Mouse (Mus musculus): ENCODE data around the gene Fam25c. TPM values are rescaled to one million over a fixed set of nuclear protein-coding genes. Genes with fewer than 3 reads are reported as not detected.

Gene Fam25c
- total RNA-seq (2018; cell fraction: chromatin; rRNA removed), result not detected
- total RNA-seq (2018; cell fraction: cytosol; rRNA removed), result not detected
- not detected for total RNA-seq (2018; cell fraction: nucleus; rRNA removed)
- not detected in 3 replicates for polyA plus RNA-seq (2018)

DNA sequence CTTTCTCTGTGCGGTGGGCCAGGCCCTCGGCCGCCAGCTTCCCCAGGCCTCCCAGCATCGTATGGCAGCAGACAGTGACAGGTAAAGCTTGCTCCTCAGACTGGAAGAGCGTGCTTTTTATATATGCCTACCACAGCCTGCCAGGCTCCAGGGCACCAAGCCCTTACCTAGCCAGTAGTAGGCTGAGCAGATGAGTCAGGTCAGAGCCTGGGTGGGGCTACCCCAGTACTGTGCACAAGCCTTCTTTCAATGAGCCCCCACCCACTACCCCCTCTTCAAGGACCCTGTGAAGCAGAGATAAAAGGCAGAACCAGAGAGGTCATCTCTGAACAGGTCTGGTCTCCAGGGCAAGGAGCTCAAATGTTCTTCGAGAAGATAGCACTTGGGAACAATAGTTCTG is at the start of gene Fam25c:
TSS of gene Fam25c (minus strand) at position 133 of the 400 bp plus-strand sequence.
- no peaks in the 10 kb centered on the region for H3K36me3 ChIP-seq (ENCODE audit: inconsistent target)
- WGBS (ENCODE audit: missing documents), result 96% methylated on average over 6 of the region's 6 CpGs

DNA sequence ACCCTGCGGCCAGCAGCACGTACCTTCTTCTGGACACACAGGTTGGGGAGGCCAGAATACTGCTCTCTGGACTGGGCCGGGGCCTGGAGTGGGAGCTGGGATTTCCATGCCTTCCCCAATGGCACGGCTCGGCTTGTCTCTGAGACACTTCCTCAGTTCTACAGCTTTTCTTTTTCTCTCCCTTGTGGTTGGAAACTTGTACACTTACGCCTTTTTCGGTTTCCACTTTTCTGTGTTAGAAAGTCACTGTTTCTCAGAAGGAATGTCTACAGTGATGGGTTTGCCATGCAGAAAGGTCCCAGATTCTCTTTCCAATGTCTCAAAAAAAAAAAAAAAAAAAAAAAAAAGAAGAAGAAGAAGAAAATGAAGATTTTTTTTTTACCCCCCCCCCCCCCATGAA is 48.2 kb upstream of the Fam25c start:
- WGBS (ENCODE audit: missing documents), result 93% methylated on average over 6 of the region's 7 CpGs
- Histone ChIP-seq H3K4me3 (ENCODE audit: inconsistent target) (no peak overlapping the region), H3K36me3 (ENCODE audit: inconsistent target) (no peaks in the 10 kb centered on the region), H3K27ac (no peak overlapping the region), H3K79me2 (ENCODE audit: inconsistent target) (no peaks in the 10 kb centered on the region)

More for the DNA sequence above, at the start of gene Fam25c:
- Histone ChIP-seq H3K79me2 (ENCODE audit: inconsistent target) (no peaks in the 10 kb centered on the region), H3K4me3 (ENCODE audit: inconsistent target) (no peak within 1 kb of the TSS), H3K27ac (no peak within 1 kb of the TSS)

DNA sequence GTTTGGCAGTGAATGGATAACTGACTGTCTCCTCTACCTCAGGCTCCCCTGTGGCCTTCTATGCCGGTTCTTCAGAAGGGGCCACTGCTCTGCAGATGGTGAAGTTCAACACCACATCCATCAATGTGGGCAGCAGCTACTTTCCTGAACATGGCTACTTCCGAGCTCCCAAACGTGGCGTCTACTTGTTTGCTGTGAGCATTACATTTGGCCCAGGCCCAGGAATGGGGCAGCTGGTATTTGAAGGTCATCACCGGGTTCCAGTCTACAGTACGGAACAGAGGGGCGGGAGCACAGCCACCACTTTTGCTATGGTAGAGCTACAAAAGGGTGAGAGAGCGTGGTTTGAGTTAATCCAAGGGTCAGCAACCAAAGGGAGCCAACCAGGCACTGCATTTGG is 47.6 kb upstream of the Fam25c start:
- H3K27ac ChIP-seq, result no peak overlapping the region
- 89% methylated on average over 8 of the region's 8 CpGs for WGBS (ENCODE audit: missing documents)
- no peaks in the 10 kb centered on the region for H3K36me3 ChIP-seq (ENCODE audit: inconsistent target)
- no peaks in the 10 kb centered on the region for H3K79me2 ChIP-seq (ENCODE audit: inconsistent target)
- H3K4me3 ChIP-seq (ENCODE audit: inconsistent target), result no peak overlapping the region

DNA sequence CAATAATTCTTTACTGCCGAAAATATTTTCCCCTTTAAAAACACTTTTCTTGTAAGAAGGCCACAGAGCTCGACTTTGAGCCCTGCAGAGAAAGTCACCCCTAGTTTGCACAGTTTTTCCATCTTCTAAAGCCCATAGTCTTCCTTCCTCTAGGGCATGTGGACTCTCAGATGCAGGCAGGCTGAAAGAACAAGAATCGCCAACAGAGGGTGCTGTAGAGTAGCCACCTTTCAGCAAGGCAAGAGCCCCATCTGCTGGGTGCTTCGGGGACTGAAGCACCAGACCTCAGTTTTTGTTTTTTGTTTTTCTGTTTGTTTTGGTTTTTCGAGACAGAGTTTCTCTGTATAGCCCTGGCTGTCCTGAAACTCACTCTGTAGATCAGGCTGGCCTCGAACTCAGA is 45.9 kb upstream of the Fam25c start:
- Histone ChIP-seq H3K27ac (no peak overlapping the region), H3K79me2 (ENCODE audit: inconsistent target) (no peaks in the 10 kb centered on the region), H3K4me3 (ENCODE audit: inconsistent target) (no peak overlapping the region), H3K36me3 (ENCODE audit: inconsistent target) (no peaks in the 10 kb centered on the region)
- 23% methylated on average over 6 of the region's 6 CpGs for WGBS (ENCODE audit: missing documents)

DNA sequence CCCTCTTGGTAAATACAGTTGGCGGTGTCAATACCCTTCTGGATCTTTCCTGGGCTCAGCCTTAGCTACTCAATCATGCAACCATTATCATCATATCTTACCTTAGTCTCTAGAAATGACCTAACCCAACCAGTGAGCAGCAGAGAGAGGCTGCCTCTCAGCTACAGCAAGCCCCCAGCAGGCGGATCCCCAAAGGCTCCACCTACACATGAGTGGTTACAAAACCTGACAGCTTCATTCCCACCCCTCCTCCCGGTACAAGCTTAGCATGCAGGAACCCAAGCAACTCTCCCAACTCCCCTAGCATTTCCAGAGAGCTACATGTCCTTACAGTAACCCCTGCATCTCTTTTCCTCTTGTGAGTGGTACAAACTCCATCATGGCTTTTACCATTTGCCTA is 44.8 kb upstream of the Fam25c start:
- WGBS (ENCODE audit: missing documents), result 94% methylated on average over 3 of the region's 3 CpGs
- no peak overlapping the region for H3K4me3 ChIP-seq (ENCODE audit: inconsistent target)
- H3K27ac ChIP-seq, result no peak overlapping the region
- H3K36me3 ChIP-seq (ENCODE audit: inconsistent target), result no peaks in the 10 kb centered on the region
- no peaks in the 10 kb centered on the region for H3K79me2 ChIP-seq (ENCODE audit: inconsistent target)

DNA sequence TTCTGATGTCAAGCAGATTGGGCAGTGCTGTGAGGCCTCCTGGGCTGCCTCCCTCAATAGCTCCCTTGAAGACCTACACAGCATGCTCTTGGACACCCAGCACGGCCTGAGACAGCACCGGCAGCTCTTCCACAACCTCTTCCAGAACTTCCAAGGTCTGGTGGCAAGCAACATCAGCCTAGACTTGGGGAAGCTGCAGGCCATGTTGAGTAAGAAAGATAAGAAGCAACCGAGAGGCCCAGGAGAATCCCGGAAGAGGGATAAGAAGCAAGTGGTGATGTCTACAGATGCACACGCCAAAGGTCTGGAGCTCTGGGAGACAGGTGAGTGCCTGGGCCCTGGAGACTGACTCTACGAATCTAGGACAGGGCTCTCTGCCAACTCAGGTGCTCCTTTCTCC is 44.1 kb upstream of the Fam25c start:
- no peak overlapping the region for H3K4me3 ChIP-seq (ENCODE audit: inconsistent target)
- 94% methylated on average over 6 of the region's 6 CpGs for WGBS (ENCODE audit: missing documents)
- no peaks in the 10 kb centered on the region for H3K36me3 ChIP-seq (ENCODE audit: inconsistent target)
- no peaks in the 10 kb centered on the region for H3K79me2 ChIP-seq (ENCODE audit: inconsistent target)
- H3K27ac ChIP-seq, result no peak overlapping the region

DNA sequence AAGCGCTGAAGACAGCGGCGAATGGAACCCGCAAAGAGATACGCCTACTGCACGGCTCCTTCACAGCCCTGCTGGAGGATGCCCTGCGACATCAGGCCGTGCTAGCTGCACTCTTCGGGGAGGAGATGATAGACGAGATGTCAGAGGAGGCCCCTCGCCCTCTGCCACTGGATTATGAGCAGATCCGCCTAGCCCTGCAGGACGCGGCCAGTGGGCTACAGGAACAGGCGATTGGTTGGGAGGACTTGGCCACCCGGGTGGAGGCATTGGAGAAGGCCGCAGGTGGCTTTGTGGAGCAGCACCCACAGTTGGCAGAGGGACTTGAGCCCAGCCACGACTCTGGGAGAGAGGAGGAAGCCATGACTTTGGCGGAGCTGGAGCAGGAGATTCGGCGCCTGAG is 43.7 kb upstream of the Fam25c start:
- Histone ChIP-seq H3K4me3 (ENCODE audit: inconsistent target) (no peak overlapping the region), H3K27ac (no peak overlapping the region), H3K36me3 (ENCODE audit: inconsistent target) (no peaks in the 10 kb centered on the region), H3K79me2 (ENCODE audit: inconsistent target) (no peaks in the 10 kb centered on the region)
- WGBS (ENCODE audit: missing documents), result 91% methylated on average over 21 of the region's 21 CpGs

DNA sequence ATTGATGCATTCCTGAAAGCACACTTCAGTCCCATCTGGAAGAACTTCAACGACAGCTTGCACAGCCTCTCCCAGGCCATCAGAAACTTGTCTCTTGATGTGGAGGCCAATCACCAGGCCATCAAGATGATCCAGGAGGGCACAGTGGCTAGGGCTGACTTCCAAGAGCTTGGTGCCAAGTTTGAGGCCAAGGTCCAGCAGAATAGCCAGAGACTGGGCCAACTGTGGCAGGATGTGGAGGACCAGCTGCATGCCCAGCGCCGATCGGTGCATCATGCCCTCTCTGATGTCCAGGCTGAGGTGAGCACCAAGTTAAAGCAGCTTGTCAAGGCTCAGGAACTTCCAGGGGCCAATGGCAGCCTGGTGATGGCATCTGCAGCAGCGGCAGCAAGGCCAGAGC is 42.6 kb upstream of the Fam25c start:
- WGBS (ENCODE audit: missing documents), result 94% methylated on average over 5 of the region's 5 CpGs
- Histone ChIP-seq H3K79me2 (ENCODE audit: inconsistent target) (no peaks in the 10 kb centered on the region), H3K36me3 (ENCODE audit: inconsistent target) (no peaks in the 10 kb centered on the region), H3K4me3 (ENCODE audit: inconsistent target) (no peak overlapping the region), H3K27ac (no peak overlapping the region)

DNA sequence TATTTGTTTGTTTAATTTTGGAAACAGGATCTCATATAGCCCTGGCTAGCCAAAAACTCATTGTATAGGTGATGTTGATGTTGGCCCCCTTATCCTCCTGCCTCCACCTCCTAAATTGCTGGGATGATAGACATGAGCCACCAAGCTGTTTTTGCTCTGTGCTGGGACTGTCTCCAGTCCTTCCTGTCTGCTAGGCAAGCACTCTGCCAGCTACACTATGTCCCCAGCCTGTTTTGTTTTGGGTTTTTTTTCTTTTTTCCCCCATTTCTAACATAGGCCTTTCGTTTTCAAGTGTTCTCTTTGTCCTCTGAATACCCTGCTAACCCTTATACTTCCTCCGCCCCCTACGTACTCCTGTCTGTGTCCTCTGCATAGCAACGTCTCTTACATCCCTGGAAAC is 38.1 kb upstream of the Fam25c start:
- Histone ChIP-seq H3K4me3 (ENCODE audit: inconsistent target) (no peak overlapping the region), H3K27ac (no peak overlapping the region), H3K79me2 (ENCODE audit: inconsistent target) (no peaks in the 10 kb centered on the region), H3K36me3 (ENCODE audit: inconsistent target) (no peaks in the 10 kb centered on the region)
- 89% methylated on average over 4 of the region's 4 CpGs for WGBS (ENCODE audit: missing documents)

DNA sequence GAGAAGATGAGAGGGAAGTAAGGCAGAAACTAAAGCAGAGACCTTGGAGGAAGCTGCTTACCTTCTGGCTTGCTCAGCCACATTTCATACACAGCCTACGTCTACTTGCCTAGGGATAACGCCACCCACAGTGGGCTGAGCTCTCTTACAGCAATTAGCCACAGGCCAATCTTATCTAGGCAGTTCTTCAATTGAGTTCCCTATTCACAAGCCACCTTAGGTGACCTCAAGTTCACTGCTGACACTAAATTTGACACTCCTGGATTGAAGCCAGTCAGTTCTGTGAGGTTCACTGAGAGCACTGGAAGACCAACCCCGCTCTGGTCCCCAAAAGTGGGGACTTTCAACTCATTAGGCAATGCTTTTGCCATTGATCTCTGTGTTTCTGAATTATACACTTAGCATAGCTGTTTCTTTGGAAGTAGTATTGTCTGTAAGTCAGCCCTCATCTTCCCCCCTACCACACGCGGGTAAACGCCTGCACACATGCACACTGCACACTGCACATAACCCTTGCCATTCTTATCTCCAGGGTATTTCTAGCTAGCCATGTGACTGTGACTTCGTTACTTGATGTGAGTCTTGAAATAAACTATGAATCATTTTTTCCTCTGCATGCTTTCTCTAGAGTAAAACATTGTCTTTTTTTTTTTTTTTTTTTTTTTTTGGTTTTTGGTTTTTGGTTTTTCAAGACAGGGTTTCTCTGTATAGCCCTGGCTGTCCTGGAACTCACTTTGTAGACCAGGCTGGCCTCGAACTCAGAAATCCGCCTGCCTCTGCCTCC is 27.9 kb upstream of the Fam25c start:
- H3K4me3 ChIP-seq (ENCODE audit: inconsistent target), result no peak overlapping the region
- H3K79me2 ChIP-seq (ENCODE audit: inconsistent target), result no peaks in the 10 kb centered on the region
- 88% methylated on average over 7 of the region's 9 CpGs for WGBS (ENCODE audit: missing documents)
- no peaks in the 10 kb centered on the region for H3K36me3 ChIP-seq (ENCODE audit: inconsistent target)
- no peak overlapping the region for H3K27ac ChIP-seq

DNA sequence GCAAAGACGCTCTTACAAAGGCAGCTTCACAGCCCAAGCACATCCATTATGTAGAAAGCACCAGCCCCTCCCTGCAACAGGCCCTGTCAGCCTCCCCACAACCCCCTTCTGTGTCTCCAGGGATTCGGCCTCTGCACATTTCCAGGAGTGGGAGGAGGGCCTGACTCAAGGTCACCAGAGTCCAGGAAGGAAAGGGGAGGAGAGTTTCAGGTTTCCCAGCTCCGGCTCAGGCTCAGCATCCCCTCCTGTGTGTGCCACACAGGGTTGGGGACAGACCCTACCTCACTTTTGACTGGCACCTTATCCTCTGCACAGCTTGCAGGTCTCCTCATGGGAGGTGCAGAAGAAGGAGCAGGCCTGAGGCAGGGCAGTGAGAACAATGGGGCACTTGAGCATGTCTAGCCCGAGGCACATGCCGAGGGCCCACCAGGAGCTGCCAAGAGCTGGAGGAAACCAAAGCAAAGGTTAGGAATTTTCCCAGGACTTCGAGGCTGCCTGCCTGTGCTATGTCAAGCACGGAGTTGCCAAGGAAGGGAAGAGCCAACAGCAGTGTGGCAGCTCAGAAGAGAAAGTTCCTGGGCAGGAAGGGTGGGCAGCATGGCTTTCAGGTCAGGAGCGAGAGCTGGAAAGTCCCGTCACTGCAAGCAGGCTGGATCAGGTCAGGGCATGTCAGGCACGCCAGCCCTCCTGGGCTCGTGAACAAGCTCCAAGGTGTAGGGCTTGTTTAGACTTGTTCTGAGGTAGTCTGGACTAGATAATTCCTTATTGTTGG is 23.5 kb upstream of the Fam25c start:
- Histone ChIP-seq H3K79me2 (ENCODE audit: inconsistent target) (no peaks in the 10 kb centered on the region), H3K27ac (no peak overlapping the region), H3K36me3 (ENCODE audit: inconsistent target) (no peaks in the 10 kb centered on the region), H3K4me3 (ENCODE audit: inconsistent target) (no peak overlapping the region)
- WGBS (ENCODE audit: missing documents), result 83% methylated on average over 11 of the region's 11 CpGs

DNA sequence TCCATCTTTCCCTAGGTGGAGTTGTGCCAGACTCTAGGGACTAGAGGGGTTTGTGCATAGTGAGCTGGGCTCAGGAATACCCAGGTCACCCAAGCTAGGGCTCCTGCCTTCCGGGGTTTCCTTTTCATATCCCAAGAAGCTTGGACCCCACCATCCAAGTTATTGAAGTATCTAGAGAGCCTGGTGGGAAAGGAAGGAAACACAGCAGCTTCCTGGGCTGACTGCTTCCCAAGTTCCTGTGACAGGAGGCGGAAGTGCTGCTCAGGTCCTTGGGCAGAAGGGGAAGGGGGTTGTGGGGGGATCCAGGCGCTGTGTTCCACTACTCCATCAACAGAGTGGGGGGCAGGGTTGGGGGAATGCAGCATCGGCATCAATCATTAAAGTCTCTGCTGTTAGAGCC is 21.9 kb upstream of the Fam25c start:
- Histone ChIP-seq H3K4me3 (ENCODE audit: inconsistent target) (no peak overlapping the region), H3K79me2 (ENCODE audit: inconsistent target) (no peaks in the 10 kb centered on the region), H3K36me3 (ENCODE audit: inconsistent target) (no peaks in the 10 kb centered on the region), H3K27ac (no peak overlapping the region)
- whole genome bisulfite sequencing (ENCODE audit: missing documents), result 76% methylated on average over 4 of the region's 4 CpGs

DNA sequence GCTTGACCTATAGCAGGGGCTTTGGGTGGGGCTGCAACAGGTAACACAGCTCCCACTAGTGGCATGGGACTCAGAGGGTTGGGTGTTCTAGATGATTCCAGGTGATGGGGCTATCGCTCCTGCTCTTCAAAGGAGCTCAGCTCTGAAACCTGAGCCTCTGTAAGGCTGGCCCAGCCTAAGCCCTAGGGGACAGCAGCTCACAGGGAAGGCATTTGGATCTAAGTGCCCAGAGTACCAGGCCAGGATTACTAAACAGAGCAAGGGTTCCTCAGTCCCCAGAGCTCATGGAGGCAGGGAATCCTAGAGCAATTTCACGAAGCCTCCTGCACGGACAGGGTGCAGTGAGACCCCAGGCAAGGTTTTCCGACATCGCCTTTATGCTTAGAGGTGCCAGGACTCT is 20.7 kb upstream of the Fam25c start:
- no peak overlapping the region for H3K4me3 ChIP-seq (ENCODE audit: inconsistent target)
- 85% methylated on average over 5 of the region's 5 CpGs for WGBS (ENCODE audit: missing documents)

DNA sequence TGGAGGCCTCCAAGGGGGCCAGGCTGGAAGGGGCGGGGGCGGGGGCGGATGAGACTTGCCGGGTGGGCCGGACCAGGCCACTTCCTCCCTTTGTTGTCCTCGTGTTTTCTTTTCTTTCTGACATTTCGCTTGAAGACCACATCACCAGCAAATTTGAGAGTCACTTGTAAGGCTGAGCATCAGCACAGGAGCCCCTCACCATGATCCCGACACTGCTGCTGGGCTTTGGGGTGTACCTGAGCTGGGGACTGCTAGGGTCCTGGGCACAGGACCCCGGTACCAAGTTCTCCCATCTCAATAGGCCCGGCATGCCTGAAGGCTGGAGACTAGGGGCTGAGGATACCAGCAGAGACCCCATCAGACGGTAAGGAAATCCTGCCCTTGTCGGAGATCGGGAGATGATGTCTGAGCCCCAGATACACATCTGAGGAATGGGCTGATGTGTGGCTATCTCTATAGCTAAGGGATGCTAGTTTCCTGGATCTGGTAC is 20.2 kb upstream of the Fam25c start, which contains the start of gene Mmrn2:
TSS of gene Mmrn2 (plus strand) at position 51 of the 490 bp plus-strand sequence.
- no peaks in the 10 kb centered on the region for H3K79me2 ChIP-seq (ENCODE audit: inconsistent target)
- no peaks in the 10 kb centered on the region for H3K36me3 ChIP-seq (ENCODE audit: inconsistent target)
- H3K4me3 ChIP-seq (ENCODE audit: inconsistent target), result no peak within 1 kb of the TSS
- no peak within 1 kb of the TSS for H3K27ac ChIP-seq
- WGBS (ENCODE audit: missing documents), result 56% methylated on average over 13 of the region's 13 CpGs

More for the DNA sequence above, 20.7 kb upstream of the Fam25c start:
- H3K79me2 ChIP-seq (ENCODE audit: inconsistent target), result no peaks in the 10 kb centered on the region
- H3K36me3 ChIP-seq (ENCODE audit: inconsistent target), result no peaks in the 10 kb centered on the region
- no peak overlapping the region for H3K27ac ChIP-seq

DNA sequence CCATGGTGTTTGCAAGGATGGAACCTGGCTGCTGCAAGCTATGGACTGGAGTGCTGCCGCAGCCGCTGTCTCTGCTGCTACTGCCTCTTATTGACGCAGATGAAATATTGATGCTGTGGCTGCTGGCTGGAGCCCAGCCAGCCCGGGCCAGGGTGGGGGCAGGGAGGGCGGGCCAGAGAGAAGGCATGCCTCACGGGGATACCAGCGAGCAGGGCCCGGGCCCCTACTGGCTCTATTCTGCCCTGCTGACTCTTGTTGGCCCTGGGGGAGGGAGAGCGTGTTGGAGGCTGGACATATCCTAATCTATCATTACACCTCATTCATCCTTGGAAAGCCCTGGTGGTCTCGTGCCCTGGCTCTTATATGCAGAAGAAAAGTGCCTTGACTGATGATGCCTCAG is 19.3 kb upstream of the Fam25c start, which contains the start of gene Sncg:
TSS of gene Sncg (minus strand) at position 213 of the 400 bp plus-strand sequence.
- Histone ChIP-seq H3K36me3 (ENCODE audit: inconsistent target) (no peaks in the 10 kb centered on the region), H3K79me2 (ENCODE audit: inconsistent target) (no peaks in the 10 kb centered on the region), H3K27ac (no peak within 1 kb of the TSS), H3K4me3 (ENCODE audit: inconsistent target) (no peak within 1 kb of the TSS)
- 26% methylated on average over 10 of the region's 10 CpGs for WGBS (ENCODE audit: missing documents)

Measured in macrophage (primary cell).